Mouse (Mus musculus): ENCODE measurements around the gene Gipc3. TPM values are rescaled to one million over a fixed set of nuclear protein-coding genes. Genes with fewer than 3 reads are reported as not detected.

Gipc3 gene
- polyA plus RNA-seq, 1 experiment from 2014 or later: 0.08 TPM

DNA sequence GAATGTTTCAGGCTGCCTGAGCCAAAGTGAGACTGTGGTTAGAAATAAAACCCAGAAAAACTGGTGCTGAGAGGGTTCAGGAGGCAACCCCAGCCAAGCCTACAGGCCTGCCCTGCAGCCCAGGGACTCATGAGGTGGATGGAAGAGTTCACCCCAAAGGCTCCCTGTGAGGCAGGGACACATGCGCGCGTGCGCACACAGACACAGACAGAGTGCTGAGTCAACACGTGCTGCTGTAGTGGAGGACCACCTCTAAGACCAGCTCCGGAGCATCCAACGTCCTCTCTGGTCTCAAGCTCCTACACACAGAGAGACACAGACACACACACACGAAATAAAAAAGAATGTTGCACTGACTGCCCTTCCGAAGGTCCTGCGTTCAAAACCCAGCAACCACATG is 32.3 kb upstream of the Gipc3 start:
- Histone ChIP-seq H3K9ac (no peak overlapping the region), H3K27me3 (ENCODE audit: insufficient read depth, low read length) (no peaks in the 10 kb centered on the region), H3K9me3 (ENCODE audit: low read depth, low read length) (no peaks in the 10 kb centered on the region), H3K4me3 (ENCODE audit: low read depth, low read length) (no peak overlapping the region), H3K36me3 (ENCODE audit: insufficient read depth) (peaks cover 62% of the 10 kb centered on the region), H3K27ac (ENCODE audit: low read depth) (no peak overlapping the region), H3K4me1 (ENCODE audit: insufficient read depth) (peaks cover 9% of the 10 kb centered on the region), H3K4me2 (no peak overlapping the region; the same call in 1 of the 2 replicates)
- no peak for ATAC-seq (ENCODE audit: insufficient read depth)
- 89% methylated on average over 10 of the region's 10 CpGs for WGBS
- DNase-seq: no peak
- TF ChIP-seq CTCF (IDR thresholded peaks at IDR 0.05; ENCODE audit: low read depth): no peak

DNA sequence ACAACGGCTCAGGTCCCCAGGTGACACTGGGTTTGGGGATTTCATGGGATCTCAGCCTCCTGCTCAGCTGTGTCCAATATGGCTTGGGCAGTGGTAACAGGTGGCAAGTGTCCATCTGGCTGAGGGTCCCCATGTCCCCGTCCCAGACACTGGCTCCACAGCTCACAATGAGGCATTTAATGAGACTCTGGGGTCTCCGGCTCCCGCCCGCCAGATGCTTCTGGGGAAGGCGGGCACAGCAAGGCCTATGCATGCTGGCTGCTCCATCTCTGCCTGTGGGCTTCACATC is 24.1 kb upstream of the Gipc3 start:
- no peak for TF ChIP-seq CTCF (IDR thresholded peaks at IDR 0.05; ENCODE audit: low read depth)
- no peak for ATAC-seq (ENCODE audit: insufficient read depth)
- no peak for DNase-seq
- H3K9ac ChIP-seq: no peak overlapping the region
- H3K36me3 ChIP-seq (ENCODE audit: insufficient read depth): peaks cover 65% of the 10 kb centered on the region
- H3K27me3 ChIP-seq (ENCODE audit: insufficient read depth, low read length): peaks cover 8% of the 10 kb centered on the region; the same call in 1 of the 2 replicates
- H3K4me2 ChIP-seq: no peak overlapping the region
- H3K4me3 ChIP-seq (ENCODE audit: low read depth, low read length): no peak overlapping the region
- 72% methylated on average over 6 of the region's 6 CpGs for WGBS
- H3K27ac ChIP-seq (ENCODE audit: low read depth): no peak overlapping the region
- H3K4me1 ChIP-seq (ENCODE audit: insufficient read depth): peaks cover 22% of the 10 kb centered on the region
- H3K9me3 ChIP-seq (ENCODE audit: low read depth, low read length): no peaks in the 10 kb centered on the region

DNA sequence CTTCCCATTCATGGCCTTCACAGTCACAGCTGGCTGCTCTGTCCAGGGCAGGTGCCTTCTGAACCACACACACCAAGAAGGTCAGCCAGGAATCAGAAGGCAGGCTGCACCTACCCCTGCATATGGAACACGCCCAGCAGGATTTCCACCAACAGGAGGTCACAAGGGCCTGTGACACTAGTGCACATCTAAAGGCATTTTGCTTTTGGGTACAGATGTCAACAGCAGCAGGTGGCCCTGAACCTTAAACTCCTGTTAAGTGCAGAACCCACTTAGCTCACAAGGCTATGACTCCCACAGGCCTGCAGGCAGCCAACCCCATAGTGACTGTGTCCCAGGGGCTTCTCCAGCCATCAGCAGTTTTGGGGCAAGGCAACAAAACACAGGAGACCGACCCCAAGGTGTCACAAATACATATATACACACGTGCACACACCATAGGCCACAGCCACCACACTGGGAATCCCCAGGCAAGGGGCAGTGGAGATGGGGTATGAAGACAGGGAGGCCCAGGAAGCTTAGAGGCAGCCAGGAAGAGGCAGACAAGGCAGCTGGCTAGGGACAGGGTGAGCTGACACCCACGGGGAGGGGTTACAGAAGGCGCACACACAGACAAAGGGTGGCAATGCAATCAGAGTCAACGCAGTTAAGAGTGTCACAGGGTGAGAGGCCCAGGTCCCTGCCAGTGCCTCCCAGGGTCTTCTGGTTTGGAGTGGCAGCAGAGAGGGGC is 23.6 kb upstream of the Gipc3 start:
- H3K9ac ChIP-seq: no peak overlapping the region
- DNase-seq (no peak), ATAC-seq (ENCODE audit: insufficient read depth) (no peak)
- no peak overlapping the region for H3K4me2 ChIP-seq
- peaks cover 8% of the 10 kb centered on the region; the same call in 1 of the 2 replicates for H3K27me3 ChIP-seq (ENCODE audit: insufficient read depth, low read length)
- 73% methylated on average over 6 of the region's 6 CpGs for WGBS
- H3K9me3 ChIP-seq (ENCODE audit: low read depth, low read length): no peaks in the 10 kb centered on the region
- no peak overlapping the region for H3K27ac ChIP-seq (ENCODE audit: low read depth)
- TF ChIP-seq CTCF (IDR thresholded peaks at IDR 0.05; ENCODE audit: low read depth): no peak
- peaks cover 60% of the 10 kb centered on the region for H3K36me3 ChIP-seq (ENCODE audit: insufficient read depth)
- peaks cover 25% of the 10 kb centered on the region for H3K4me1 ChIP-seq (ENCODE audit: insufficient read depth)
- no peak overlapping the region for H3K4me3 ChIP-seq (ENCODE audit: low read depth, low read length)

DNA sequence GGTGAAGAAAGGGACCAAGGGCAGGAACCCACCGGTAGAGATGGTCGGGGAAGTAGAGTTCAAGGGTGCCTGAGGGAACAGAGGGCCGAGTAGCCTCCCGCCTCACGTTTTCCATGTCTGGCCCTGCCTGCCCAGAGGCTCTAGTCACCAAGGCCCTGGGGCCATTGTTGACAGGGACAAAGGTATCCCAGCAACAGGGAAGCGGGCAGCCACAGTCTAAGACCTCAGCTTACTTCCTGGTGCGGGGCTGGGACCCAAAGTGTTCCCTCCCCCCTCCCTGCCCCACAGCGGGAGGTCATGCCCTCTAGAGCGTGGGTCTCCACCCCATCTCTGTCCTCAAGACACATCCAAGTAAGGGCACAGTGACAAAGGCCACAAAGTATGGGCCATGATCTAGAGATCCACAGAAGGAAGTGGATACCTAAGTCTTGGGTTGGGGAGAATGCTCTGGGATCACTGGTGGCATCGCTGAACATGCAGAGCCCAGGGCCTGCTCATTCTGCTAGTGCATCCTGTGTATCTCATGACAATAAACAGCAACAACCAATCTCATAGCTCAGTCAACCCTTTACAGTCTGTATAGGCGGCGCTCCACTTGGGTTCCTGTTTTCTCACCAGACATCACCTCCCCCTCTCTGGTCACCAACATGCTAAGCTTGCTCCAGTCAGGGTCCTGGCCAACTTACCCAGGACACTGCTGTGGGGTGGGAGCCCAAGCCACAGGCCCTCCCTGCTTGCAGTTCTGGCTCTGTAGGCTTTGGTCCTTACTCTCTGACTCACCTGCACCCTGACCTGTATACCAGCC is 22.8 kb upstream of the Gipc3 start, which contains the start of gene 4930404N11Rik:
Gene 4930404N11Rik (minus strand): TSS at position 145 of the 805 bp plus-strand sequence.
- Histone ChIP-seq H3K4me3 (ENCODE audit: low read depth, low read length) (peak within 1 kb of the TSS; percentile 34), H3K4me1 (ENCODE audit: insufficient read depth) (peaks cover 25% of the 10 kb centered on the region), H3K4me2 (peak within 1 kb of the TSS; percentile 60), H3K27me3 (ENCODE audit: insufficient read depth, low read length) (peaks cover 8% of the 10 kb centered on the region; the same call in 1 of the 2 replicates), H3K9me3 (ENCODE audit: low read depth, low read length) (no peaks in the 10 kb centered on the region), H3K9ac (0 out of 2 replicates have a peak within 1 kb of the TSS, but pooled peaks have one; percentile 39), H3K36me3 (ENCODE audit: insufficient read depth) (peaks cover 57% of the 10 kb centered on the region), H3K27ac (ENCODE audit: low read depth) (peak within 1 kb of the TSS; percentile 36; the same call in 1 of the 2 replicates)
- TF ChIP-seq CTCF (IDR thresholded peaks at IDR 0.05; ENCODE audit: low read depth): no peak
- ATAC-seq (ENCODE audit: insufficient read depth) (peak; percentile 2; the same call in 1 of the 2 replicates), DNase-seq (peak; percentile 56)
- 27% methylated on average over 12 of the region's 12 CpGs for WGBS

DNA sequence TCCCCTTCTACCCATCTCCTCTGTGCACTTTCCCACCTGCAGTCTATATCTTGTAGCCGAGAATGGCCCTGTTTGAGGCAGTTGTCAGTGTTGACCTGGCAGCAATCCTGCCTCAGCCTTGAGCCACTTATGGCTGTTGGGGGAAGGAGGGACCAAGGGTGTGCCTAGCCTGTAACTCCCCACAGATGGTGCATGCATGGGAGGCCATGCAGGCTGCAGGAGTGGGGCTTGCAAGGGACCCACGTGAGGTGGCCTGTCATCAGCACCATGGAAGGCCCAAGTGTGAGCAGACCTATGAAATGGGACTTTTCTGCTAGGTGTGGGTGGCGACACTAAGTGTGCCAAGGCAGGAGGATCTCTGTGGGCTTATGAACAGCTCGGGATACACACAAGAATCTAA is 22.0 kb upstream of the Gipc3 start:
- Histone ChIP-seq H3K4me1 (ENCODE audit: insufficient read depth) (peaks cover 28% of the 10 kb centered on the region), H3K27ac (ENCODE audit: low read depth) (no peak overlapping the region), H3K36me3 (ENCODE audit: insufficient read depth) (peaks cover 52% of the 10 kb centered on the region), H3K9me3 (ENCODE audit: low read depth, low read length) (no peaks in the 10 kb centered on the region), H3K4me2 (peak overlapping the region; percentile 60), H3K4me3 (ENCODE audit: low read depth, low read length) (no peak overlapping the region), H3K27me3 (ENCODE audit: insufficient read depth, low read length) (peaks cover 8% of the 10 kb centered on the region; the same call in 1 of the 2 replicates), H3K9ac (no peak overlapping the region)
- no peak for TF ChIP-seq CTCF (IDR thresholded peaks at IDR 0.05; ENCODE audit: low read depth)
- 26% methylated on average over 4 of the region's 4 CpGs for WGBS
- ATAC-seq (ENCODE audit: insufficient read depth) (no peak; the same call in none of the 2 replicates), DNase-seq (no peak)

DNA sequence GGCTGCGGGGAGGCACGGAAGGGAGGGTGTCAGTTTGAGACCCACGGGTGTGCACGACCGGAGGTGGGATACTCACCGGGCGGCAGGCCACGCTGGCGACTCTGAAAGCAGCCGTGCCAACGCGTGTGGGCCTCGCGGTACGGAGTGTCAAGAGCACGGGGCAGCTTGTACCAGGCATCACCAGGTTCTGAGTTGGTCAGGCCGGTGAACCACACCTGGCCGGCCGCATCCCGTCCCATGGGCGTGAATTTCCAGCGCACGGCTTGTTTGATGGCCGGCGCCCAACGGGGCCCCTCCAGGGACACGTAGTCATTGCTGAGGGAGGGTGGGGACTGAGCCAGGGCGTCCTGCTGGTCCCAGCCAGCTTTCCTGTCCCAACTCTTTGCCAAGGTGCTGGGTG is 21.6 kb upstream of the Gipc3 start:
- Histone ChIP-seq H3K27ac (ENCODE audit: low read depth) (no peak overlapping the region), H3K4me1 (ENCODE audit: insufficient read depth) (peaks cover 28% of the 10 kb centered on the region), H3K4me2 (peak overlapping the region; percentile 60), H3K4me3 (ENCODE audit: low read depth, low read length) (peak overlapping the region; percentile 34), H3K9me3 (ENCODE audit: low read depth, low read length) (no peaks in the 10 kb centered on the region), H3K27me3 (ENCODE audit: insufficient read depth, low read length) (peaks cover 8% of the 10 kb centered on the region; the same call in 1 of the 2 replicates), H3K36me3 (ENCODE audit: insufficient read depth) (peaks cover 51% of the 10 kb centered on the region), H3K9ac (0 out of 2 replicates have a peak overlapping the region, but pooled peaks have one; percentile 39)
- TF ChIP-seq CTCF (IDR thresholded peaks at IDR 0.05; ENCODE audit: low read depth): no peak
- no peak; the same call in 1 of the 2 replicates for ATAC-seq (ENCODE audit: insufficient read depth)
- WGBS: 10% methylated on average over 28 of the region's 28 CpGs
- peak; percentile 50 for DNase-seq
